Mouse (Mus musculus): ENCODE data around the gene Vsir. TPM values are rescaled to one million over a fixed set of nuclear protein-coding genes. Genes with fewer than 3 reads are reported as not detected.
A peak's percentile ranks its signal among the peaks of the same experiment; 100 is the strongest.

Gene Vsir
- polyA plus RNA-seq, 1 experiment from 2014 or later, result 4.3 TPM

GRCm38 (mm10) chr10:60346056-60346455 lies 595 bp upstream of the Vsir start:
- WGBS, result 84% methylated on average over 4 of the region's 4 CpGs
- DNase-seq (ENCODE audit: low spot score), result no peak

DNA sequence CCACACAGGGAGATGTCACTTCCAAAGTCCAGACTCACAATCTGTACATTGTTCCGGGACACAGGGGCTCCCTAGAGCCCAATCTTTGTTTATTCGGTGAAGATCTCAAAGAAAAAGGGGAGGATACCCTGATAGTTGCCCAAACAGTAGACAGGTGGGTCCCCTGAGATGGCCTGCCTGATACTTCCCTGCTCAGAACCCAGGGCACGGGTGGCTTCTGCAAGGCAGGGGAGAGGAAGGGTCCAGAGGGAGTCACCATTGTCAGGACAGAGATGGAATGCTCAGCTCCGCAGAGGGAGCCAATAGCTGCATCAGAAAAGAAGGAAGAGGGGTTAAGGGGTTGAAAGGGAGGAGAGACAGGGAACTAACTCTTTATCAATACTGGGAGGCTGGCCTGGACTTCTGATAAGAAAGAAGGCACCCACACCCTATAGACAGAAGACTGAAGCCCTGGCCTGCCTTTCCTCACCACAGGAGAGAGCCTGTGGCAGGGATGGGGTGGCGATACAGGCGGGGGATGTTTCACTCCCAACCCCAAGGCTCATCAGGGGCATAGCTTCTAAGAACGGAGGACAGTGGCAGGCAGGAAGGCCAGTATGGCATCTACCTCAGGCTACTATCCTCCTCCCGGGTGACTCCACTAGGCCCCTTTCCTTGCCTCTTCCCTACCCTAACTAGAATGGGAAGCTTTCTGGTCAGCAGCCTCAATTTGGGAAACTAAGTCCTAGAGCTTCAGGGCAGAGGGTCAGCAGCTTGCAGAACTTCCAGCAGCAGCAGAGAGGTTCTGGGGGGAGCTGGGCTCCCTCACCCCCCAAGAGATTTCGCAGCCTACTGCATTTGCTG lies 1.3 kb downstream of the Vsir start:
- H3K9ac ChIP-seq (ENCODE audit: low read length), result peak overlapping the region; percentile 35
- no peak for TF ChIP-seq EP300 (optimal IDR thresholded peaks at IDR 0.05)
- no peak for TF ChIP-seq CTCF (IDR thresholded peaks at IDR 0.05; ENCODE audit: low read depth)
- no peak for DNase-seq (ENCODE audit: low spot score)

More at GRCm38 (mm10) chr10:60346056-60346455, 595 bp upstream of the Vsir start:
- Histone ChIP-seq H3K4me2 (replicated peaks; ENCODE audit: low read depth) (peak overlapping the region; percentile 69), H3K27ac (replicated peaks) (no peak overlapping the region), H3K27me3 (ENCODE audit: control insufficient read depth, insufficient read depth, low read length) (no peaks in the 10 kb centered on the region), H3K4me1 (replicated peaks; ENCODE audit: control insufficient read depth, insufficient read depth) (peaks cover 7% of the 10 kb centered on the region), H3K4me3 (ENCODE audit: low read depth, low read length) (no peak overlapping the region), H3K9me3 (ENCODE audit: control insufficient read depth, low read length) (no peaks in the 10 kb centered on the region), H3K9ac (ENCODE audit: low read length) (no peak overlapping the region), H3K36me3 (ENCODE audit: control insufficient read depth, insufficient read depth, low read length) (no peaks in the 10 kb centered on the region)
- TF ChIP-seq CTCF (IDR thresholded peaks at IDR 0.05; ENCODE audit: low read depth) (no peak), EP300 (optimal IDR thresholded peaks at IDR 0.05) (no peak)
- ATAC-seq (ENCODE audit: low FRiP score, low TSS enrichment), result no peak

DNA sequence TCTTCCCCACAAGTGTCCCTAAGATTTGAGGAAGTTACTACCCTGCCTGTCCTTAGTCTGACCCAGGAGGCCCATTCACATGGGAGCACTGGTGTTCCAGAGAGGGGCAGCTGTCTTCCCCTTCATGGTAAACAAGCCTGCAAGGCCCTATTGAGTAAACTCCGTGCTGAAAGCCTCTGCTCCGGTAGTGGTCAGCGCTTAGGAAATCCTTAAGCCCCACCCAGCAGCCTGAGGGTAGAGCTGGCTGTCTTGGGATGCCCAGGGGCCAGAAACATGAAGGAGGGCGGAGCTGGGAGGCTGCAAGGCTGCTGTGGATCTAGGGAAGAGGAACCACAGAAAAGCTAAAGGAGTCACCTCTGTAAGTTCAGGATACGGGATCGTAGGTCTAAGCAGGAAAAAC lies 2.4 kb downstream of the Vsir start:
- Histone ChIP-seq H3K9ac (ENCODE audit: low read length) (no peak overlapping the region), H3K4me1 (replicated peaks; ENCODE audit: control insufficient read depth, insufficient read depth) (peaks cover 9% of the 10 kb centered on the region), H3K4me2 (replicated peaks; ENCODE audit: low read depth) (peak overlapping the region; percentile 69; the same call in 1 of the 2 replicates), H3K27me3 (ENCODE audit: control insufficient read depth, insufficient read depth, low read length) (no peaks in the 10 kb centered on the region), H3K9me3 (ENCODE audit: control insufficient read depth, low read length) (no peaks in the 10 kb centered on the region), H3K27ac (replicated peaks) (peak overlapping the region; percentile 86), H3K36me3 (ENCODE audit: control insufficient read depth, insufficient read depth, low read length) (no peaks in the 10 kb centered on the region), H3K4me3 (ENCODE audit: low read depth, low read length) (no peak overlapping the region)
- peak; percentile 18; the same call in 1 of the 2 replicates for ATAC-seq (ENCODE audit: low FRiP score, low TSS enrichment)
- TF ChIP-seq CTCF (IDR thresholded peaks at IDR 0.05; ENCODE audit: low read depth) (no peak), EP300 (optimal IDR thresholded peaks at IDR 0.05) (no peak)
- peak; percentile 31 for DNase-seq (ENCODE audit: low spot score)
- 37% methylated on average over 6 of the region's 6 CpGs for WGBS

More for the DNA sequence above, 1.3 kb downstream of the Vsir start:
- H3K27me3 ChIP-seq (ENCODE audit: control insufficient read depth, insufficient read depth, low read length), result no peaks in the 10 kb centered on the region
- no peak for ATAC-seq (ENCODE audit: low FRiP score, low TSS enrichment)
- H3K4me2 ChIP-seq (replicated peaks; ENCODE audit: low read depth), result peak overlapping the region; percentile 69
- H3K4me3 ChIP-seq (ENCODE audit: low read depth, low read length), result peak overlapping the region; percentile 51
- H3K27ac ChIP-seq (replicated peaks), result peak overlapping the region; percentile 86
- 53% methylated on average over 9 of the region's 9 CpGs for WGBS
- H3K36me3 ChIP-seq (ENCODE audit: control insufficient read depth, insufficient read depth, low read length), result no peaks in the 10 kb centered on the region
- H3K9me3 ChIP-seq (ENCODE audit: control insufficient read depth, low read length), result no peaks in the 10 kb centered on the region
- H3K4me1 ChIP-seq (replicated peaks; ENCODE audit: control insufficient read depth, insufficient read depth), result peaks cover 9% of the 10 kb centered on the region

DNA sequence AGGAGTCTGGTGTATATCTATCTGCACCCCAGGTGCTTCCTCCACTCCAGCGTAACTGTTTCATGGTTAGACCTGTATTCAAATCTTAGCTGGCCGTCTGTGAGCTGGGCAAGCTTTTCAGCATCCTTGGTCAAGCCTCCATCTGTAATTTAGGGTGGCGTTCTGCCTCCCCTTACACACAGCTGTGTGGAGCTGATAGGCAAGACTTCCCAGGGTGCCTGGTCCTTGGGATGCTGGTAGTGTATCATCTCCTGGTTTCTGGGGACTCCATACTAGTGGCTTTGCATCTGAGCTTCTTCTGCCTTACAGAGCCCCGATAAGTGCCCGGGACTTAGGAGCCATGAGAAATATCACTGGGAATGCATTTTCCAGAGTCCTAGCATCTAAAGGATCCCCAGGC lies 3.0 kb downstream of the Vsir start:
- Histone ChIP-seq H3K27me3 (ENCODE audit: control insufficient read depth, insufficient read depth, low read length) (no peaks in the 10 kb centered on the region), H3K4me1 (replicated peaks; ENCODE audit: control insufficient read depth, insufficient read depth) (peaks cover 9% of the 10 kb centered on the region), H3K9ac (ENCODE audit: low read length) (no peak overlapping the region), H3K27ac (replicated peaks) (peak overlapping the region; percentile 86), H3K4me2 (replicated peaks; ENCODE audit: low read depth) (no peak overlapping the region; the same call in 1 of the 2 replicates), H3K9me3 (ENCODE audit: control insufficient read depth, low read length) (no peaks in the 10 kb centered on the region), H3K36me3 (ENCODE audit: control insufficient read depth, insufficient read depth, low read length) (no peaks in the 10 kb centered on the region), H3K4me3 (ENCODE audit: low read depth, low read length) (no peak overlapping the region)
- no peak for DNase-seq (ENCODE audit: low spot score)
- 87% methylated on average over 5 of the region's 5 CpGs for WGBS
- no peak for ATAC-seq (ENCODE audit: low FRiP score, low TSS enrichment)
- TF ChIP-seq EP300 (optimal IDR thresholded peaks at IDR 0.05), result no peak
- no peak for TF ChIP-seq CTCF (IDR thresholded peaks at IDR 0.05; ENCODE audit: low read depth)

DNA sequence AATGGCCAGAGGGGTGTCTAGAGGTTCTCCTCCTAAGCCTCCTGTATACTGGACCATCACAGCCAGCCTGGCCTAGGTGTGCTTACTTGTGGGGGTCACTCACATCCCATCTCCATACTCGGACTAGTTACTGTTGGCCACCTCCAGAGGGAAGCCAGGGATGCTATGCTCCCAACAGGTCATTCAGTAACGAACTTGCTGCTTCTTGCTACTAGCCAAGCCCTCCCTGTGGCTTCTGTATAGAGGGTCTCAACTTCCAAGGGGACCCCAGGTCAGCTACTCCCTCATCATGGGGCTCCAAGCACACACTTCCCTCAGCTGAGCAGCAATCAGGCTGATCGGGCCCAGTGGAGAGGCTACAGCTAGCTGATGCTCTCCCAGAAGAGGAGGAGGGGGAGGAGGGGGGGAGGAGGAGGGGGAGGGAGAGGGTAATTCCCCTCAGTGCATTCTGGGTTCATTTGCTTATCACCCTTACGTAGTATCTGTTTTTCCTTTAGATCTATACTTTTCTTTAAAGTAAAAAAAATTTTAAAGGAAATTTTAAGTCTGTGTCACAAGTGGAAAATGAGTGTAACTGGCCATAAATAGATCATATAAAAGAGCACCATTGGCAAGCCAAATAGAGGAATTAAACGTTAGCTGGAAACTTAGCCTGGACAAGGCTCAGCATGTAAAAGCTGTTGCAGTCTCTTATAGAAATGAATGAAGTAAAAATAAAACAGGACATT lies 3.6 kb downstream of the Vsir start:
- peak overlapping the region; percentile 86 for H3K27ac ChIP-seq (replicated peaks)
- H3K36me3 ChIP-seq (ENCODE audit: control insufficient read depth, insufficient read depth, low read length), result no peaks in the 10 kb centered on the region
- H3K4me3 ChIP-seq (ENCODE audit: low read depth, low read length), result no peak overlapping the region
- H3K9me3 ChIP-seq (ENCODE audit: control insufficient read depth, low read length), result no peaks in the 10 kb centered on the region
- DNase-seq (ENCODE audit: low spot score) (no peak), ATAC-seq (ENCODE audit: low FRiP score, low TSS enrichment) (no peak)
- WGBS, result 41% methylated on average over 5 of the region's 5 CpGs
- H3K27me3 ChIP-seq (ENCODE audit: control insufficient read depth, insufficient read depth, low read length), result no peaks in the 10 kb centered on the region
- TF ChIP-seq CTCF (IDR thresholded peaks at IDR 0.05; ENCODE audit: low read depth) (no peak), EP300 (optimal IDR thresholded peaks at IDR 0.05) (no peak)
- peaks cover 9% of the 10 kb centered on the region for H3K4me1 ChIP-seq (replicated peaks; ENCODE audit: control insufficient read depth, insufficient read depth)
- no peak overlapping the region for H3K9ac ChIP-seq (ENCODE audit: low read length)
- peak overlapping the region; percentile 38 for H3K4me2 ChIP-seq (replicated peaks; ENCODE audit: low read depth)
